Mouse (Mus musculus) myocyte (in vitro differentiated cells): ENCODE results near the gene Nell1. TPM values are rescaled to one million over a fixed set of nuclear protein-coding genes. Genes with fewer than 3 reads are reported as not detected.

Experiments used
- H3K27me3 ChIP-seq: one replicate; pipeline ENCODE4 v1.6.1; 2011; ENCODE audit not compliant: control insufficient read depth, insufficient read depth, insufficient read length
- H3K36me3 ChIP-seq: one replicate; pipeline ENCODE4 v1.6.1; 2011; ENCODE audit not compliant: control insufficient read depth, insufficient read depth
- H3K4me2 ChIP-seq: one replicate; pipeline ENCODE4 v1.6.1; 2011; ENCODE audit warnings: low read depth, control low read depth
- H3K4me3 ChIP-seq: one replicate; pipeline ENCODE4 v1.5.1; 2011; ENCODE audit warnings: mild to moderate bottlenecking, control low read depth, moderate library complexity
- H3K79me2 ChIP-seq: one replicate; pipeline ENCODE4 v1.6.1; 2011; ENCODE audit not compliant: control insufficient read depth, insufficient read depth
- H3ac ChIP-seq: one replicate; pipeline ENCODE4 v1.6.1; 2011; ENCODE audit not compliant: control insufficient read depth, insufficient read length
- CEBPB ChIP-seq: IDR thresholded peaks from 2 replicates; pipeline ENCODE4 v1.6.1; 2011; ENCODE audit warnings: mild to moderate bottlenecking, moderate library complexity; ENCODE audit not compliant: poor library complexity, insufficient read depth, severe bottlenecking
- E2F4 ChIP-seq: IDR thresholded peaks from one replicate; pipeline ENCODE4 v1.6.1; 2011; ENCODE audit warnings: mild to moderate bottlenecking, control low read depth, moderate library complexity; ENCODE audit not compliant: insufficient read depth
- MAX ChIP-seq: IDR thresholded peaks from one replicate; pipeline ENCODE4 v1.6.1; 2011; ENCODE audit warnings: low read depth, mild to moderate bottlenecking, control low read depth
- MYOD1 ChIP-seq, 3 experiments: IDR thresholded peaks; one replicate each; pipeline ENCODE4 v1.6.1; 2011; ENCODE audit warnings: control low read depth in 2 of 3, low read depth in 2 of 3, mild to moderate bottlenecking in 2 of 3, moderate library complexity in 1 of 3; ENCODE audit not compliant: insufficient read length in 2 of 3, control insufficient read depth in 1 of 3
- MYOG ChIP-seq, 3 experiments: IDR thresholded peaks; one replicate each; pipeline ENCODE4 v1.6.1; 2011; ENCODE audit warnings: control low read depth in 2 of 3, low read depth in 2 of 3, mild to moderate bottlenecking in 2 of 3; ENCODE audit not compliant: insufficient read length in 2 of 3, control insufficient read depth in 1 of 3, insufficient read depth in 1 of 3
- POLR2A ChIP-seq: IDR thresholded peaks from one replicate; pipeline ENCODE4 v1.6.1; 2011; ENCODE audit warnings: low read depth, mild to moderate bottlenecking, control low read depth, moderate library complexity; ENCODE audit not compliant: insufficient read length
- POLR2AphosphoS2 ChIP-seq: IDR thresholded peaks from one replicate; pipeline ENCODE4 v1.6.1; 2011; ENCODE audit warnings: low read depth, control low read depth; ENCODE audit not compliant: insufficient read length
- REST ChIP-seq: IDR thresholded peaks from one replicate; pipeline ENCODE4 v1.6.1; 2011; ENCODE audit warnings: mild to moderate bottlenecking, control low read depth, moderate library complexity; ENCODE audit not compliant: insufficient read depth, insufficient read length
- SRF ChIP-seq: IDR thresholded peaks from one replicate; pipeline ENCODE4 v1.6.1; 2011; ENCODE audit warnings: low read depth; ENCODE audit not compliant: control insufficient read depth, insufficient read length
- TCF12 ChIP-seq: IDR thresholded peaks from one replicate; pipeline ENCODE4 v1.6.1; 2011; ENCODE audit warnings: mild to moderate bottlenecking, control low read depth; ENCODE audit not compliant: poor library complexity, insufficient read depth, severe bottlenecking
- TCF3 ChIP-seq: IDR thresholded peaks from one replicate; pipeline ENCODE4 v1.6.1; 2011; ENCODE audit warnings: low read depth, control low read depth; ENCODE audit not compliant: insufficient read length
- USF1 ChIP-seq: IDR thresholded peaks from one replicate; pipeline ENCODE4 v1.6.1; 2011; ENCODE audit warnings: low read depth, mild to moderate bottlenecking, control low read depth, moderate library complexity
- polyA plus RNA-seq: library from polyadenylated mRNA; unstranded; fragments of >200 nt; fragmentation: generic; extraction: Trizol; gene quantifications from one replicate; pipeline ENCODE4 v1.2.1, GENCODE M21; 2012; ENCODE audit warnings: missing spikeins

Gene Nell1
- polyA plus RNA-seq, 1 experiment, result not detected

DNA sequence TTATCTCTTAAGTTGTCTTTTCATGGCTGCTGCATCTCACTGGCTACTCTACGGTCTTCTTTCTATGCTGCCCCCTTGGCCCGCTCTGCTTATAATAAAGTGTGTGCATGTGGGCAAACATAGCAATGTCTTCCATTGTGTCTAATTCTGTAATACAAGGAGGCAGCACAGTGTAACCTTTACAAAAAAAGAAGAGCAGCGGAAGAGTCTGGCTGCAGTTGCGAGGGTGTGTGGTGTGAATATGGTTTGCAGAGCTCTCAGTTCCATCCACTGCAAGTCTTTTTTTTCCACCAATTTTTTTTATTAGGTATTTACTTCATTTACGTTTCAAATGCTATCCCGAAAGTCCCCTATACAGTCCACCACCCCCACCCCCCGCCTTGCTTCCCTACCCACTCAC, 219.3 kb downstream of the Nell1 start:
- Histone ChIP-seq H3K27me3 (no peaks in the 10 kb centered on the region), H3K79me2 (no peaks in the 10 kb centered on the region), H3K4me3 (no peak overlapping the region), H3ac (no peak overlapping the region), H3K36me3 (no peaks in the 10 kb centered on the region), H3K4me2 (no peak overlapping the region)
- TF ChIP-seq POLR2AphosphoS2, result no peak
- no peak for TF ChIP-seq CEBPB
- TF ChIP-seq E2F4, result no peak
- no peak for TF ChIP-seq MAX
- TF ChIP-seq TCF3, result no peak
- TF ChIP-seq USF1, result no peak
- TF ChIP-seq REST, result no peak
- TF ChIP-seq MYOD1 (IDR thresholded peaks at IDR 0.05; ENCODE audit: control insufficient read depth in 1 of 3, insufficient read length in 2 of 3, low read depth in 2 of 3), result no peak
- no peak for TF ChIP-seq SRF
- no peak for TF ChIP-seq MYOG (IDR thresholded peaks at IDR 0.05; ENCODE audit: control insufficient read depth in 1 of 3, insufficient read depth in 1 of 3, insufficient read length in 2 of 3, low read depth in 2 of 3)
- TF ChIP-seq TCF12, result no peak
- TF ChIP-seq POLR2A, result no peak

DNA sequence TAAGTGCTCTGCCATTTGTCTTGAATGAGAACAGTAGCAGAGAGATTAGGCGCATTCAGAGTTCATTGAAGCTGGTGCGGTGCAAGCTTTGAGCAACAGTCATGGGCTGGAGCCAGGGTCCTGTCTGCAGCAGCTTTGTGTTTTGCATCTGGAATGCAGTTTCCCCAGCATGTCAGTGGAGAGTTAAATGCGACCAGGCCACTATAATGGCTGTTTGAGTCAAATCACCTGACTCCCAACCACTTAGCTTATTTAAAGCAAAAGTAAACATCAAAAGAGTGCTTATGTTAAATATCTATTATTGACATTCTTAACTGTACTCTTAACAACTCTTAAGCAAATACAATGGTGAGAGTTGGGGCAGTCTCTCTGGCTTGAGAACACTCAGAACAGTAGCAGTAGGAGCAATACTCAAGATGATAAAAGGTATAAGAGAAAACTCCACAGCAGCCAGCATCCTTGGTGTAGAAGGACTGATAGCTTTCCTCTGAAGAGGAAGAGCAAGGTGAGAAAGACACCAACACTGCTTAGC, 220.5 kb downstream of the Nell1 start:
- no peak for TF ChIP-seq POLR2A
- no peak for TF ChIP-seq TCF3
- TF ChIP-seq USF1, result no peak
- no peak for TF ChIP-seq CEBPB
- no peak for TF ChIP-seq E2F4
- no peak for TF ChIP-seq REST
- no peak for TF ChIP-seq MYOD1 (IDR thresholded peaks at IDR 0.05; ENCODE audit: control insufficient read depth in 1 of 3, insufficient read length in 2 of 3, low read depth in 2 of 3)
- TF ChIP-seq TCF12, result no peak
- no peak for TF ChIP-seq MYOG (IDR thresholded peaks at IDR 0.05; ENCODE audit: control insufficient read depth in 1 of 3, insufficient read depth in 1 of 3, insufficient read length in 2 of 3, low read depth in 2 of 3)
- TF ChIP-seq MAX, result no peak
- TF ChIP-seq SRF, result no peak
- no peak for TF ChIP-seq POLR2AphosphoS2
- H3K27me3 ChIP-seq, result no peaks in the 10 kb centered on the region
- H3K79me2 ChIP-seq, result no peaks in the 10 kb centered on the region
- H3K4me2 ChIP-seq, result no peak overlapping the region
- H3ac ChIP-seq, result no peak overlapping the region
- no peak overlapping the region for H3K4me3 ChIP-seq
- H3K36me3 ChIP-seq, result no peaks in the 10 kb centered on the region

DNA sequence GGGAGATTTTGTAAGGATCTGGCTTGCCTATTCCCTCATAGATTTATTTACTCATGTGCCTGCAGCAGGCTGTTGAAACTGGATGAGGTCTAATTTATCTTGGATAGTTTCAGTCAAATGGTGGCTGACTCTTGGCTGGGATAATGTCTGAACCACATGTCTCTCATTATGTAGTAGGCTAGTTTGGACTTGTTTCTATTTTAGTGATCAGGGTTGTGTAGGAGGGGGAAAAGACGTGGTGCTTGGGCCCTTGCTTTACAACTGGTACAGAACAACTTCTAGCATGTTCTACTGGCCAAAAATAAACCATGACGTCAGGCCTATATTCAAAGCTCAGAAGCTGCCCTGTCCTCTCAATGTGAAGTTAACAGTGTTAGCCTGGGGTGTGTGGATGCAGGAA, 230.6 kb downstream of the Nell1 start:
- H3ac ChIP-seq, result no peak overlapping the region

DNA sequence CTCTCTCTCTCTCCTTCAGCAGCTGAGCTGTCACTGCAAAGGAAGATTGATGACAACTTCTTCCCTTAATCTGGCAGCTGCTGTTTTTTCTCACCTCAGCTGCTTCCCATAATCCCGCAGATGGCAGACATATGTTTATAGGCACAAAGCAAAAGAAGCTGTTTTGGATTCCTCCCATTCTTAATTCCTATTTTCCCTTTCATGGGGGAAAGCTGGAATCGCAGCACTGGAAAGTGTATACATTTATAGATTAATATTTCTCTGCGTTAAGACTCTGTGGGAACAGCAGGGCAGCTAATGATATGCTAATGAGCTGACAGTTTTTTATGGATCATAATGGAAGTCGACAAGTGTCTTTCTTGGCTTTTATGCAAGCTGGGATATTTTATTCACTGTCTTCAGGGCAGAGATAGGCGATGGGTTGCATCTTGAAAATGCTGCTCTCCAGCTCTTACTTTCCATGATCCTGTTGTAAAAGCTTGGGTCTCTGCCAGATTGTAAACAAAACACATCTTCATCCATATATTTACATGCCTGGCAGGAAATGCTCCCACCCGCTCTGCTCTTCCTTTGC, 236.1 kb downstream of the Nell1 start:
- Histone ChIP-seq H3K79me2 (no peaks in the 10 kb centered on the region), H3K36me3 (no peaks in the 10 kb centered on the region), H3K4me3 (no peak overlapping the region), H3ac (no peak overlapping the region), H3K4me2 (no peak overlapping the region), H3K27me3 (no peaks in the 10 kb centered on the region)
- no peak for TF ChIP-seq TCF12

More for the DNA sequence above, 230.6 kb downstream of the Nell1 start:
- TF ChIP-seq MYOD1 (IDR thresholded peaks at IDR 0.05; ENCODE audit: control insufficient read depth in 1 of 3, insufficient read length in 2 of 3, low read depth in 2 of 3), result no peak
- TF ChIP-seq CEBPB, result no peak
- no peak for TF ChIP-seq USF1
- H3K4me3 ChIP-seq, result no peak overlapping the region
- H3K36me3 ChIP-seq, result no peaks in the 10 kb centered on the region
- no peaks in the 10 kb centered on the region for H3K27me3 ChIP-seq
- H3K4me2 ChIP-seq, result no peak overlapping the region
- H3K79me2 ChIP-seq, result no peaks in the 10 kb centered on the region

DNA sequence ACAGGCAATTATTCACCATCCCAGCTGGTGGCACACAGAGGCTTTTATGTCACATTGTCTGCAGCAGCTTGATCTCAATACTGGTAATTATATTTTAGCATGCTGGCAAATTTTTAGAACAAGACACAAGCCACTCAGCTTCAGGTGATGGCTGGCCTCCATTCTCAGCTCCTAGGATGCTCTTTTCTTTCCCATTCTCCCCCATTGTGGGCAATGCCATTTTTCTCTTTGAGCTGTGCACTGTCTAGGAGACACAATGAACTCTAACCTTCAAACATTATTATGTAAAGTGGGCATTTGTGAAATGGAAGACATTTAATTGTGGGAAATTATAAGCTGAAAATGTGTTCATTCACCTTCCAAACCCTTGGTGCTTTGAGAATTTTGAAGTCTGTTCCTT, 247.2 kb downstream of the Nell1 start:
- Histone ChIP-seq H3K36me3 (no peaks in the 10 kb centered on the region), H3K27me3 (no peaks in the 10 kb centered on the region), H3K4me2 (no peak overlapping the region), H3K4me3 (no peak overlapping the region), H3K79me2 (no peaks in the 10 kb centered on the region), H3ac (no peak overlapping the region)
- no peak for TF ChIP-seq TCF12
- no peak for TF ChIP-seq POLR2A
- no peak for TF ChIP-seq E2F4
- TF ChIP-seq CEBPB, result no peak
- no peak for TF ChIP-seq MYOG (IDR thresholded peaks at IDR 0.05; ENCODE audit: control insufficient read depth in 1 of 3, insufficient read depth in 1 of 3, insufficient read length in 2 of 3, low read depth in 2 of 3)
- no peak for TF ChIP-seq USF1
- TF ChIP-seq TCF3, result no peak
- TF ChIP-seq SRF, result no peak
- TF ChIP-seq POLR2AphosphoS2, result no peak
- TF ChIP-seq MYOD1 (IDR thresholded peaks at IDR 0.05; ENCODE audit: control insufficient read depth in 1 of 3, insufficient read length in 2 of 3, low read depth in 2 of 3), result no peak
- TF ChIP-seq MAX, result no peak
- TF ChIP-seq REST, result no peak
